Mouse (Mus musculus) liver, adult 2 months (tissue): ENCODE results near the gene Trip12. TPM values are rescaled to one million over a fixed set of nuclear protein-coding genes. Genes with fewer than 3 reads are reported as not detected.

Experiments
- DNase-seq: peaks from one replicate; pipeline ENCODE4 v3.0.0-alpha.2; 2011; ENCODE audit warnings: low read depth, low spot score; ENCODE audit errors: extremely low read depth
- H3K27ac ChIP-seq: fragments of 200-500 bp; replicated peaks from 2 replicates; pipeline ENCODE4 v1.5.1; 2012; ENCODE audit warnings: low read depth, mild to moderate bottlenecking, control low read depth, inconsistent platforms, low read length; ENCODE audit not compliant: insufficient read depth
- H3K27me3 ChIP-seq: fragments of 200-500 bp; 2 replicates; pipeline ENCODE4 v1.6.1; 2012; ENCODE audit warnings: mild to moderate bottlenecking, moderate library complexity, low read length, inconsistent platforms; ENCODE audit not compliant: control insufficient read depth, insufficient read depth
- H3K36me3 ChIP-seq: fragments of 200-500 bp; 2 replicates; pipeline ENCODE4 v1.6.1; 2012; ENCODE audit warnings: low read length, inconsistent platforms; ENCODE audit not compliant: control insufficient read depth, insufficient read depth
- H3K4me1 ChIP-seq: fragments of 200-500 bp; 2 replicates; pipeline ENCODE4 v1.6.1; 2011; ENCODE audit warnings: low read length; ENCODE audit not compliant: control insufficient read depth, insufficient read depth
- H3K4me3 ChIP-seq: fragments of 200-500 bp; 2 replicates; pipeline ENCODE4 v1.5.1; 2011; ENCODE audit warnings: low read depth, mild to moderate bottlenecking, control low read depth, low read length, moderate library complexity; ENCODE audit not compliant: insufficient read depth
- H3K79me2 ChIP-seq: fragments of 200-500 bp; 2 replicates; pipeline ENCODE4 v1.6.1; 2012; ENCODE audit warnings: inconsistent platforms, mild to moderate bottlenecking, low read length, moderate library complexity; ENCODE audit not compliant: control insufficient read depth, insufficient read depth
- H3K9ac ChIP-seq: fragments of 200-500 bp; 2 replicates; pipeline ENCODE4 v1.6.1; 2012; ENCODE audit warnings: low read depth, mild to moderate bottlenecking, control low read depth, inconsistent platforms, low read length
- CTCF ChIP-seq: fragments of 200-500 bp; IDR thresholded peaks from 2 replicates; pipeline ENCODE4 v1.5.1; 2011; ENCODE audit warnings: low read depth, low read length, control low read depth
- POLR2A ChIP-seq: fragments of 200-500 bp; IDR thresholded peaks from 2 replicates; pipeline ENCODE4 v1.6.1; 2011; ENCODE audit warnings: low read length, control low read depth; ENCODE audit not compliant: insufficient read depth; ENCODE audit errors: extremely low read depth
- WGBS: fragments of 180-500 bp; shearing (Covaris S2); methylation state at CpG from one replicate; pipeline ENCODE4 v1.1.7; 2018; 5-methylcytosine and 5-hydroxymethylcytosine counted together
- polyA plus RNA-seq: library from polyadenylated mRNA; depleted of rRNA; stranded (reverse); fragments of >200 nt; gene quantifications from 2 replicates; pipeline ENCODE4 v1.2.3, GENCODE M21; 2012
- total RNA-seq: library from RNA; depleted of rRNA; stranded (reverse); fragments of >200 nt; gene quantifications from 2 replicates; pipeline ENCODE4 v1.2.3, GENCODE M21; 2014

The Trip12 gene
- total and polyA plus RNA-seq, 2 experiments, result 15.6 to 81.6 TPM

DNA sequence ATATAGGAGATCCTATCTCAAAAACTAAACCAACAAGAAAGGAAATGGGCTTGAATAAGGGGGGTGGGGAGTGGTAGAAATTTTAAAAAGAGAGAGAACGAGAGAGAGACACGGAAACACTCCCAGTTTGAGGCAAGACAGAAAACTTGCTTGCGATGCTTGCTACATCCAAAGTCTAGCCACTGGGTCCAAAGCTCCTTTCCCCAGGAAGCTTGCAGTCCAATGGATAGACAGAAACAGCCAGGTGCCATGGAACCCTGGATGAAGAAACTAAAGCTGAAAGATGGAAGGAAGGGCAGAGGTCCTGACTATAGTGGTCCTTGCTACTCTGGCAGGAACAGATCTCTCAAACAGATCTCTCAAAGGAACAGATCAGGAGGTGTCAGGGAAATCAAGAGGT, 8.0 kb upstream of the Trip12 start:
- Histone ChIP-seq H3K27ac (no peak overlapping the region), H3K4me3 (no peak overlapping the region), H3K27me3 (no peaks in the 10 kb centered on the region), H3K36me3 (no peaks in the 10 kb centered on the region), H3K79me2 (no peaks in the 10 kb centered on the region), H3K9ac (no peak overlapping the region), H3K4me1 (peaks cover 7% of the 10 kb centered on the region)
- TF ChIP-seq POLR2A (no peak), CTCF (no peak)
- DNase-seq, result no peak
- 94% methylated on average over 3 of the region's 3 CpGs for WGBS

DNA sequence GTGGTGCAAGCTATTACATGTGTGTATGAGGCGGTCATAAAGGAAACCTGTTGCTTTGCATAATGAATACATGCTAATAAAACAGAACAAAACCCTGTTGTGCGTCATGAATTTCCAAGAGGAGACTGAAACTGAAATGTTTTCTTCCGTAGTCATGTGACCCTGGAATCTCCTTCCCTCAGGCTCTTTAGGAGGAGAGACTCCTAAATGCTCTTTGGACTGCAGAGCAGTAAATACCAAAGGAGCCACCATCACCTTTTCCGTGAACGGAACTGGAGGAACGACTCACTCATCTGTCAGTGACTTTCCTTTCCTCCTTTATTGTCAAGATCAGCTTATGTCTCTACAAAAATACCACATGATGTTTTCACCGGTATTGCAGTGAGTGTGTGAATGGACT, 7.4 kb upstream of the Trip12 start:
- H3K79me2 ChIP-seq, result no peaks in the 10 kb centered on the region
- H3K4me3 ChIP-seq, result no peak overlapping the region
- H3K27me3 ChIP-seq, result no peaks in the 10 kb centered on the region
- no peak overlapping the region for H3K27ac ChIP-seq
- 94% methylated on average over 7 of the region's 7 CpGs for WGBS
- no peak for DNase-seq
- no peaks in the 10 kb centered on the region for H3K36me3 ChIP-seq
- no peak overlapping the region for H3K9ac ChIP-seq
- peaks cover 7% of the 10 kb centered on the region for H3K4me1 ChIP-seq
- TF ChIP-seq POLR2A, result no peak
- TF ChIP-seq CTCF, result no peak

DNA sequence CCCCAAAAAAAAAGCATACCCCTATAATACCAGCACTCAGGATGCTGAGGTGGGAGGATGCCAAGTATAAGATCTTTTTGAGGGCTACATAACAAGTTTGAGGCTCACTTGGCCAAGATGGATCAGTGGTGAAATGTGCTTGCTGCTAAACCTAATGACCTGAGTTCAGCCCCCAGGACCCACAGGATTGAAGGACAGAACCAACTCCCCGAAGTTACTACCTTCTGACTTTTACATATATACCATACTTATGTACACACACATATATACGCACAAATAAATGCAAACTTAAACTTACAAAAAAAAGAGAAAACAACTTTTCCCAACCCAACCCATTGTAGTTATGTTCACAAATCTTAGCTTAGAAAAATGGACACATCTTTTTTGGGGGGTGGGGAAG, 3.0 kb upstream of the Trip12 start:
- Histone ChIP-seq H3K27me3 (no peaks in the 10 kb centered on the region), H3K79me2 (peaks cover 7% of the 10 kb centered on the region), H3K4me1 (no peaks in the 10 kb centered on the region), H3K9ac (no peak overlapping the region), H3K4me3 (no peak overlapping the region), H3K27ac (no peak overlapping the region), H3K36me3 (no peaks in the 10 kb centered on the region)
- TF ChIP-seq CTCF (no peak), POLR2A (no peak)
- 96% methylated on average over 2 of the region's 2 CpGs for WGBS
- no peak for DNase-seq

DNA sequence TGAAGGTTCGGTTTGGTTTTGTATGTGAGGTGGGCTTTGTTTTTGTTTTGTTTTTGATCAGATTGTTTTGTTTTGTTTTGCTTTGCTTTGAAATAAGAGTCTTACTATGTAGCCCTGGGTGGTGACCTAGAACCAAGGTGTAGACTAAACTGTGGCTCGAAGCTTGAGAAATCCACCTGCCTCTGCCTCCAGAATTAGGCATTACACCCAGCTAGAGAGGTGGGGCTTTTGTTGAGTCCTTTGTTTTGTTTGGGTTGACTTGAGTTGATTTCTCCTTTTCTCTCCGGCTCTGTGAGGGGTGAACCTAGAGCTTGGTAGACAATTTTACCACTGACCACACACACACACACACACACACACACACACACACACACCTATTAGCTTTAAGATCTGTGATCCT, 745 bp upstream of the Trip12 start:
- 56% methylated on average over 3 of the region's 3 CpGs for WGBS
- no peak for DNase-seq
- TF ChIP-seq CTCF, result no peak
- TF ChIP-seq POLR2A, result no peak
- no peak overlapping the region for H3K27ac ChIP-seq
- peaks cover 10% of the 10 kb centered on the region for H3K79me2 ChIP-seq
- no peaks in the 10 kb centered on the region for H3K4me1 ChIP-seq
- H3K36me3 ChIP-seq, result no peaks in the 10 kb centered on the region
- H3K9ac ChIP-seq, result no peak overlapping the region
- H3K27me3 ChIP-seq, result no peaks in the 10 kb centered on the region
- H3K4me3 ChIP-seq, result no peak overlapping the region

DNA sequence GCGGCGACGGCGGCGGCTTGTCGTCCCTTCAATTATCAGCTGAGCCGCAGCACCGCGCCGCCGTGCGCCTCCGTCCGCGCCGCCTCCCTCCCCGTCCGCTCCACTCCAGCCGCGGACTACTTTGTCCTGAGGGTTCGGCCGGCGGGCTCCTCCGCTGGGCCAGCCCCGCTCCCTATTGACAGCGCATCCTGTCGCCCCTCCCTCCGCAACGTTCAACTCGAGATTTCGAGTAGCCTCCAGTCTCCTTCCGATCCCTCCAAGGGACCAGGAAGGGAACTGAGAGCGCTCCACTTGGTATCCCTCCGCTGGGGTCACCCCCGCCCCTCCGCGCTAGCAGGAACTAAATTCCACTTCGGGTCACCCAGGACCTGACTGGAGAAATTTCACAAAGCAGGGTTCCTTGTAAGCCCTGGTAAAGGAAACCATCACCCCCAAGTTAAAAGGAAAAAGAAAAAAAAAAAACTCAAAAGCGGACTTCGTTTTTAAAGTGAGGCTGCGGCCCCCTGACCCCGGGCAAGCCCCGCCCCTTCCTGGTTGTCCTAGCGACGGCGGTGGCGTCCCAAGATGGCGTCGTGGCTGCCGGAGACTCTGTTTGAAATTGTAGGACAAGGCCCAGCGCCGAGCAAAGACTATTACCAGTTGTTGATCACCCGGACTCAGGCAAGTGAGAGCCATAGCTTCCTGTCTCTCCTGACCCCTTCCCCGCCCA, 853 bp downstream of the Trip12 start, which contains the start of gene Fbxo36:
TSS of gene Fbxo36 (plus strand) at position 533 of the 709 bp plus-strand sequence.
- Histone ChIP-seq H3K36me3 (no peaks in the 10 kb centered on the region), H3K27me3 (no peaks in the 10 kb centered on the region), H3K4me3 (peak within 1 kb of the TSS; percentile 77), H3K4me1 (no peaks in the 10 kb centered on the region), H3K27ac (peak within 1 kb of the TSS; percentile 89), H3K79me2 (peaks cover 10% of the 10 kb centered on the region), H3K9ac (peak within 1 kb of the TSS; percentile 99)
- peak; percentile 51; the same call in 1 of the 2 replicates for TF ChIP-seq POLR2A
- TF ChIP-seq CTCF, result 0 out of 2 replicates have a peak, but pooled peaks have one; percentile 0
- peak; percentile 88 for DNase-seq
- under 1% methylated on average over 54 of the region's 54 CpGs for WGBS

DNA sequence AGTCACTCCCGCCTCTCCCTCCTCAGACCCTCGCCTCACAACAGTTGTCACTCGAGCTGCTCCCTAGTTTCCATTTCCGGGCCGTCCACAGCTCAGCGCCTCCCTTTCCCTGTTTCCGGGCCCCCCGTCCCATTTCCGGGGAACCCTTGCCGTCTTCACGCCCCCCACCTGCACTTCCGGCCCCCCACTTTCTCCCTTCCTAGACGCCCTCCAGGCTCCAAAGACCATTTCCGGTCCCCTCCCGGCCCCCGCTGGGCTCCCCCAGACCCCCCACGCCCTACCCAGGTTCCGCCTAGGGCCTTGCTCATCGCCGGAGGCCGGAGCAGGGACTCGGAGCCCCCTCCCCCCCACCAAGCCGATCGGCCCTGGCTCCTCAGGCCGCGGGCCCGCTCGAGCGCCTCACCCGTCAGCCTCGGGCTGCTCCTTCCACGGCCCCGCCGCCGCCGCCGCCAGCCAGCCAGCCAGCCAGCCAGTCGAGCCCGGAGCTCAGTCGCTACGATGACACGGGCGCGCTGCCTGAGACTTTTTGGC, 1.6 kb downstream of the Trip12 start:
- H3K4me1 ChIP-seq, result peaks cover 2% of the 10 kb centered on the region; the same call in 1 of the 2 replicates
- peak overlapping the region; percentile 99 for H3K9ac ChIP-seq
- H3K79me2 ChIP-seq, result peaks cover 10% of the 10 kb centered on the region
- DNase-seq, result peak; percentile 38
- WGBS, result under 1% methylated on average over 44 of the region's 44 CpGs
- H3K27ac ChIP-seq, result peak overlapping the region; percentile 89
- H3K36me3 ChIP-seq, result no peaks in the 10 kb centered on the region
- no peaks in the 10 kb centered on the region for H3K27me3 ChIP-seq
- TF ChIP-seq CTCF (no peak), POLR2A (no peak)
- H3K4me3 ChIP-seq, result peak overlapping the region; percentile 77
